Mouse (Mus musculus) adipocyte (in vitro differentiated cells): Measurements from ENCODE around the gene Ddo.
A peak's percentile ranks its signal among the peaks of the same experiment; 100 is the strongest.

Experiments used
- DNase-seq: peaks from one replicate; pipeline ENCODE4 v3.0.0-alpha.2; 2016; ENCODE audit warnings: low spot score

Ddo gene

GRCm38 (mm10) chr10:40718362-40718761 is 88.6 kb downstream of the Ddo start:
- no peak for DNase-seq

GRCm38 (mm10) chr10:40719062-40719461 is 89.3 kb downstream of the Ddo start:
- DNase-seq, result peak; percentile 97

- no peak for DNase-seq
Observed at GRCm38 (mm10) chr10:40720883-40721282, 91.1 kb downstream of the Ddo start.

GRCm38 (mm10) chr10:40724342-40724741 is 94.5 kb downstream of the Ddo start:
- no peak for DNase-seq

GRCm38 (mm10) chr10:40725066-40725465 is 95.3 kb downstream of the Ddo start:
- DNase-seq, result no peak

GRCm38 (mm10) chr10:40725471-40725870 is 95.7 kb downstream of the Ddo start:
- DNase-seq, result peak; percentile 85

GRCm38 (mm10) chr10:40726288-40726902 is 96.6 kb downstream of the Ddo start:
- DNase-seq, result no peak

GRCm38 (mm10) chr10:40726989-40727388 is 97.2 kb downstream of the Ddo start:
- DNase-seq, result no peak

- DNase-seq, result no peak
Observed at GRCm38 (mm10) chr10:40730200-40730599, 100.4 kb downstream of the Ddo start.
